Mouse (Mus musculus) Muller cell, postnatal 12 days (primary cell): ENCODE results near the gene Gm17078.
"Not testable (repeated sequence)": the region's sequence is repeated elsewhere in the genome, so short reads cannot be mapped to it uniquely, and the experiment has no call there.

Experiments used
- DNase-seq: peaks from one replicate; pipeline ENCODE4 v3.0.0-alpha.2; 2015; ENCODE audit errors: inconsistent ontology term

The Gm17078 gene

DNA sequence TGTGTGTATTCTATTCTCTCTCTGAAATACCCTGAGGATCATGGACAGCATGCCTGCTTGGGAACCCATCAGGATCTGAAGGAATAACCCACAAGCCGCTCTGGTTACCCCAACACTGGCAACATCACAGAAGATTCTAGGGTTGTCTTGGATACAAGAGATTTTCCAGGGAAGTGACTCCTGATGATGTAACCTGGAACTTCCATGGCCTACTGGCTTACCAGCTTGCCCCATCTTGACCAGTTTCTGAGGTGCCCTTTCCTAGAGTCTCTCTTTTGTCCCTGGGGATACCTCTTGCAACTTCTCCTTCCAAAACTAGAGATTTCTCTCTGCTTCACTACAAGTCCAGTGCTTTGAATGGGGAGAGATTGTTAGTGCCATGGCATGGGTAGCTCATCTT, at the start of gene Gm17078:
Gene Gm17078, minus strand, starts transcription at position 101 of the 400 bp plus-strand sequence.
- DNase-seq: no peak

DNA sequence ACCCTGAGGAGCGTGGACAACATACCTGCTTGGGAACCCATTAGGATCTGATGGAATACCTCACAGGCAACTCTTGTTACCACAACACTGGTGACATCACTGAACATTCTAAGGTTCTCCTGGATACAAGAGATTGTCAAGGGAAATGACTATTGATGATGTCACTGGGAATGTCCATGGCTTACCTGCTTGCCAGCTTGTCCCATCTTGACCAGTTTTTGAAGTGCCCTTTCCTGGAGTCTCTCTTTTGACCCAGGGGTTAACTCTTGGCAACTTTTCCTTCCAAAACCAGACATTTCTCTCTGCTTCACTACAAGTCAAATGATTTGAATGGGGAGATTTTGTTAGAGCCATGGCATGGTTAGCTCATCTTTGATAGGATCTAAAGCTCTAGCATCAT, 24.5 kb upstream of the Gm17078 start, which contains the start of gene Gm4181:
Gene Gm4181, minus strand, starts transcription at position 101 of the 400 bp plus-strand sequence.
- DNase-seq: not testable (repeated sequence)

DNA sequence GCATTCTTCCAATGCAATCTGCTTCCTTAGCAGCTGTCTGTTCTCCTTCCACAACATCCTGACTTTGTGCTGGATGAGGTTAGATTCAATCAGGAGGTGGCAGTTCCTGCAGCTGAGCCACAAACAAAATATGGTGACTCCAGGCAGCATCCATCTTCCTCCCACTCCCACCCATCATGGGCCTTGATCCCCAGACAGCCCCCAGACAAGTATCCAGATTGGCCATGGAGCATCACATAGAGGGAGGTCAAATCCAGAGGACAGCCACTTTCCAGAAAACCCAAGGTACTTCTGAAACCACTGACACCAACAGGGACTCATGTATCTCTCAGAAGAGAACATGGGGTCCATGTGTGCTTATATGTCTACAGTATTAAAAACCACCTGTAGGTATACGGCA, 21.3 kb upstream of the Gm17078 start:
- not testable (repeated sequence) for DNase-seq

DNA sequence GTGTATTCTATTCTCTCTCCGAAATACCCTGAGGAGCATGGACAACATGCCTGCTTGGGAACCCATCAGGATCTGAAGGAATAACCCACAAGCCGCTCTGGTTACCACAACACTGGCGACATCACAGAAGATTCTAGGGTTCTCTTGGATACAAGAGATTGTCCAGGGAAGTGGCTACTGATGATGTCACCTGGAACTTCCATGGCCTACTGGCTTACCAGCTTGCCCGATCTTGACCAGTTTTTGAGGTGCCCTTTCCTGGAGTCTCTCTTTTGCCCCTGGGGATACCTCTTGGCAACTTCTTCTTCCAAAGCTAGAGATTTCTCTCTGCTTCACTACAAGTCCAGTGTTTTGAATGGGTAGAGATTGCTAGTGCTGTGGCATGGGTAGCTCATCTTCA, 19.1 kb downstream of the Gm17078 start, which contains the start of gene Gm17174:
Gene Gm17174, minus strand, starts transcription at position 101 of the 400 bp plus-strand sequence.
- not testable (repeated sequence) for DNase-seq

DNA sequence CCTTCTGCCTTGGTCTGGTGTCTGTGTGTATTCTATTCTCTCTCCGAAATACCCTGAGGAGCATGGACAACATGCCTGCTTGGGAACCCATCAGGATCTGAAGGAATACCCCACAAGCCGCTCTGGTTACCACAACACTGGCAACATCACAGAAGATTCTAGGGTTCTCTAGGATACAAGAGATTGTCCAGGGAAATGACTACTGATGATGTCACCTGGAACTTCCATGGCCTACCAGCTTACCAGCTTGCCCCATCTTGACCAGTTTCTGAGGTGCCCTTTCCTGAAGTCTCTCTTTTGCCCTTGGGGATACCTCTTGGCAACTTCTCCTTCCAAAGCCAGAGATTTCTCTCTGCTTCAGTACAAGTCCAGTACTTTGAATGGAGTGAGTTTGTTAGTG, 37.1 kb downstream of the Gm17078 start, which contains the start of gene Gm17175:
Gene Gm17175, minus strand, starts transcription at position 101 of the 400 bp plus-strand sequence.
- not testable (repeated sequence) for DNase-seq
